13 mouse cellular contexts compared by ENCODE assay signal in the genomic region with DNA sequence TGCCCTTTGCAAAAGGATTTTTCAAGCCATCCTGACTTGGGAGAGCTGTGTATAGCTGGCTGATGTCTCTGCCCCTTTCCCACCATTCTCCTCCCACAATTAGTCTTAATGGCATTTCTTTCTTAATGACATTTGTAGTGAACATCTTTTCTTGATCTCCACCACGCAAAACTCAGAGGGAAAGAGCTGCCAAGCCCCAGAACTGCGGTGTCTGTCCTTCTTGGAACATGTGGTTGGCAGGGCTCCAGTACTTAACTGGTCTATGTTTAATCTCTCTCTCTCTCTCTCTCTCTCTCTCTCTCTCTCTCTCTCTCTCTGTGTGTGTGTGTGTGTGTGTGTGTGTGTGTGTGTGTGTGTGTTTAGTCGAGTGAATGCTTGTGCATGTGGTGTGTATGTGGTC.
DNase-seq lines count a peak whose midpoint lies in the region; ATAC-seq lines count a peak whose summit lies in the region.
"Had no signal": no experiment of that assay in that cellular context is flagged by ENCODE, and none has a peak within 500 bp of the region (broad histone marks: within the 10 kb centered on the region; RNA-seq: fewer than 3 reads in every experiment).

No protein-coding gene starts in this region.

- no peaks in the 10 kb centered on the region for H3K27me3 ChIP-seq in heart, embryonic 12.5 days (replicated peaks)
- H3K27me3 ChIP-seq in midbrain, embryonic 13.5 days, result no peaks in the 10 kb centered on the region
- peaks cover 3% of the 10 kb centered on the region; the same call in 1 of the 2 replicates for H3K27me3 ChIP-seq in midbrain, embryonic 10.5 days (ENCODE audit: low read depth, poor library complexity, severe bottlenecking)
- H3K27me3 ChIP-seq in midbrain, embryonic 15.5 days (replicated peaks), result no peaks in the 10 kb centered on the region
- H3K27me3 ChIP-seq: neural tube, embryonic 12.5 days; Patski had no signal

- H3K9ac ChIP-seq in heart, embryonic 12.5 days, result no peak overlapping the region
- H3K9ac ChIP-seq in midbrain, embryonic 13.5 days (replicated peaks), result no peak overlapping the region
- no peak overlapping the region for H3K9ac ChIP-seq in midbrain, embryonic 15.5 days
- H3K9ac ChIP-seq: liver, postnatal 0 days; neural tube, embryonic 12.5 days had no signal

- no peak for ATAC-seq in heart, embryonic 12.5 days (ENCODE audit: insufficient number of reproducible peaks, low FRiP score)
- ATAC-seq in midbrain, embryonic 13.5 days, result no peak
- no peak for ATAC-seq in midbrain, embryonic 15.5 days (replicated peaks)
- ATAC-seq: liver, postnatal 0 days; Patski had no signal

- no peaks in the 10 kb centered on the region for H3K9me3 ChIP-seq in heart, embryonic 12.5 days (replicated peaks)
- H3K9me3 ChIP-seq in midbrain, embryonic 13.5 days, result no peaks in the 10 kb centered on the region
- H3K9me3 ChIP-seq in midbrain, embryonic 10.5 days (replicated peaks), result no peaks in the 10 kb centered on the region
- H3K9me3 ChIP-seq in midbrain, embryonic 15.5 days, result no peaks in the 10 kb centered on the region
- H3K9me3 ChIP-seq: neural tube, embryonic 12.5 days had no signal

- peaks cover 20% of the 10 kb centered on the region for H3K36me3 ChIP-seq in heart, embryonic 12.5 days
- peaks cover 17% of the 10 kb centered on the region for H3K36me3 ChIP-seq in midbrain, embryonic 13.5 days
- H3K36me3 ChIP-seq in midbrain, embryonic 10.5 days, result 0 out of 2 replicates have a peak, but pooled peaks cover 3% of the 10 kb centered on the region
- H3K36me3 ChIP-seq in midbrain, embryonic 15.5 days (replicated peaks), result no peaks in the 10 kb centered on the region

- H3K4me3 ChIP-seq in heart, embryonic 12.5 days, result no peak overlapping the region
- no peak overlapping the region for H3K4me3 ChIP-seq in midbrain, embryonic 13.5 days (replicated peaks)
- no peak overlapping the region for H3K4me3 ChIP-seq in midbrain, embryonic 10.5 days
- no peak overlapping the region for H3K4me3 ChIP-seq in midbrain, embryonic 15.5 days
- H3K4me3 ChIP-seq: neural tube, embryonic 12.5 days had no signal

- no peak overlapping the region for H3K27ac ChIP-seq in heart, embryonic 12.5 days (ENCODE audit: poor library complexity, severe bottlenecking)
- H3K27ac ChIP-seq in midbrain, embryonic 13.5 days, result peak overlapping the region; percentile 59
- no peak overlapping the region for H3K27ac ChIP-seq in midbrain, embryonic 10.5 days (replicated peaks)
- peak overlapping the region; percentile 40; the same call in 1 of the 2 replicates for H3K27ac ChIP-seq in midbrain, embryonic 15.5 days
- H3K27ac ChIP-seq: kidney, postnatal 0 days had no signal

- no peak overlapping the region for H3K4me2 ChIP-seq in heart, embryonic 12.5 days
- no peak overlapping the region for H3K4me2 ChIP-seq in midbrain, embryonic 13.5 days (replicated peaks)
- H3K4me2 ChIP-seq in midbrain, embryonic 15.5 days, result no peak overlapping the region
- H3K4me2 ChIP-seq: neural tube, embryonic 12.5 days had no signal

- peak; percentile 40 for DNase-seq in adrenal gland, postnatal 10 days
- DNase-seq in adrenal gland, adult 2 months, result no peak
- peak; percentile 46 for DNase-seq in heart, postnatal 4 days
- DNase-seq in midbrain, embryonic 10.5 days (ENCODE audit: low spot score), result no peak
- no peak for DNase-seq in B cell, adult 2 months
- DNase-seq: gastrocnemius, postnatal 36 days; liver, postnatal 0 days had no signal

- H3K4me1 ChIP-seq in heart, embryonic 12.5 days (replicated peaks), result peaks cover 20% of the 10 kb centered on the region
- peaks cover 24% of the 10 kb centered on the region for H3K4me1 ChIP-seq in midbrain, embryonic 13.5 days (replicated peaks)
- peaks cover 21% of the 10 kb centered on the region for H3K4me1 ChIP-seq in midbrain, embryonic 10.5 days
- H3K4me1 ChIP-seq in midbrain, embryonic 15.5 days, result peaks cover 17% of the 10 kb centered on the region

- WGBS in heart, embryonic 12.5 days, result 51% methylated on average over 3 of the region's 3 CpGs
- 86% methylated on average over 3 of the region's 3 CpGs for WGBS in midbrain, embryonic 13.5 days
- WGBS in midbrain, embryonic 10.5 days, result 90% methylated on average over 3 of the region's 3 CpGs
- 73% methylated on average over 3 of the region's 3 CpGs for WGBS in midbrain, embryonic 15.5 days

Comparison
In these comparisons a context has a peak if more than half of its experiments do, and no peak if none do; other contexts are left out.
1. DNase-seq: peak in adrenal gland, postnatal 10 days (single experiment) and heart, postnatal 4 days (single experiment); none in adrenal gland, adult 2 months (single experiment), midbrain, embryonic 10.5 days (single experiment) and B cell, adult 2 months (0 of 2).
2. H3K27ac ChIP-seq: peak in midbrain, embryonic 13.5 days (single experiment) and midbrain, embryonic 15.5 days (single experiment); none in heart, embryonic 12.5 days (single experiment) and midbrain, embryonic 10.5 days (single experiment).